Mouse (Mus musculus): ENCODE measurements around the gene Tubd1.

DNA sequence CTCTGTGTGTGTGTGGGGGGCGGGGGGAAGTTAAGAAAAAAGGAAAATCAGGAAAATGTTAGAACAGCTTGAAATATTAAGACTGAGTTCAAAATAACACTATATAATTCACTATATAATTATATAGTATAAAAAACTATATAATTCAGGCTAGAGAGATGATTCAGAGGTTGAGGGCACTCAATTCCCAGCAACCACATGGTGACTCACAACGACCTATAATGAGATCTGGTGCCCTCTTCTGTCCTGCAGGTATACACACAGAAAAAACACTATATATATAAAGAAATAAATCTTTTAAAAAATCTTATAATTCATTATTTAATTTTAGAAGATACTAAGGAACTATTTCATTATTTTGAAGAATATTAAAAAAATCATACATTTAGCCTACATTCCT, 36.8 kb upstream of the Tubd1 start:
- TF ChIP-seq POLR2A (IDR thresholded peaks at IDR 0.05; ENCODE audit: insufficient read length, low read depth) (no peak), MYOD1 (IDR thresholded peaks at IDR 0.05; ENCODE audit: control insufficient read depth in 1 of 3, insufficient read length in 2 of 3, low read depth in 2 of 3) (no peak), POLR2AphosphoS2 (IDR thresholded peaks at IDR 0.05; ENCODE audit: insufficient read length, low read depth) (no peak), MAX (IDR thresholded peaks at IDR 0.05; ENCODE audit: low read depth) (no peak), SRF (IDR thresholded peaks at IDR 0.05; ENCODE audit: control insufficient read depth, insufficient read length, low read depth) (no peak), USF1 (IDR thresholded peaks at IDR 0.05; ENCODE audit: low read depth) (no peak), TCF12 (IDR thresholded peaks at IDR 0.05; ENCODE audit: insufficient read depth, poor library complexity, severe bottlenecking) (no peak), CEBPB (IDR thresholded peaks at IDR 0.05; ENCODE audit: insufficient read depth, poor library complexity, severe bottlenecking) (no peak), E2F4 (IDR thresholded peaks at IDR 0.05; ENCODE audit: insufficient read depth) (no peak)
